Mouse (Mus musculus) testis, adult 2 months (tissue): ENCODE measurements around the gene Actrt2.

Experiments
- CTCF ChIP-seq: fragments of 200-500 bp; IDR thresholded peaks from 2 replicates; pipeline ENCODE4 v1.5.1; 2012; ENCODE audit warnings: low read depth, mild to moderate bottlenecking, inconsistent platforms, low read length, moderate library complexity; ENCODE audit not compliant: control insufficient read depth, insufficient read depth, insufficient replicate concordance
- POLR2A ChIP-seq: fragments of 200-500 bp; IDR thresholded peaks from 2 replicates; pipeline ENCODE4 v1.6.1; 2012; ENCODE audit warnings: low read depth, mild to moderate bottlenecking, inconsistent platforms, low read length, moderate library complexity; ENCODE audit not compliant: control insufficient read depth

DNA sequence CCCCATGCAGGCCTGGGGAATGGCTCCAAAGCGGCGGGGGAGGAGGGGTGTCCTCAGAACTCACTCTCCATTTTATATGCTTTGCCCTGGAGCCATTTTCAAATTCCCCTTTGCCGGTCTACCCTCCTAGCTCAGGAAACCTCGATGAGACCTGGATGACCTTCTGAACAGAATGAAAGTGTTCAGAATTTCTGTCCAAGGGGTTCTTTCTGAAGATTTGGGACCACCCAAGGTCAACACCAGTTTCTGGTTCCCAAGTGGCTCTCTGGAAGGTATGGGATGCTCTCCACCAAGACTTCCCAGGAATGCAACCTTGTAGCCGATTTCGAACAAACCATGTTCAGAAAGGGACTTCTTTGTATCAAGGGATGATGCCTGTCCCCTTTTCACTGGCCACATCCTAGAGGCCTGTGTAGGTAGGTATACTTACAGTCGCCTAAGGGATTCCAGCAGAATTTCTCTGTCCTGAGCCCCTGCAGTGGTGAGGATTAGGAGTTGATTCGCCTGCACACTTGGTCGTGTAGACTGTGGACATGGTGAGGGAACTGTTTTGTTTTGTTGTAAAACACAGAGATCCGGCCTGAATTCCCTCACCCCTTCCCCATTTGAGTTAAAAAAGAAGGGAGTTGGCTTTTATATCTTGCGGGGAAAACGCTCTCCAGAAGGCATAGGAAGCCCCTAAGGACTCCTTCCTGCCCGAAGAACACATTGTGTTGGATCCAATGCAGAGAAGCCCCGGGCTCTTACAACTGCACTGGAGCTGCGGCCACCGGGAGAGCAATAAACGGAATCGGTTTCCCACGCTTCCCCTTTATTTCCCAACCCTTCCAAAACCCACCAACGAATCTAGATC lies 27.0 kb downstream of the Actrt2 start:
- TF ChIP-seq POLR2A (no peak), CTCF (no peak)
